Mouse (Mus musculus): ENCODE data around the gene Fahd1.
A peak's percentile ranks its signal among the peaks of the same experiment; 100 is the strongest.

Gene Fahd1

DNA sequence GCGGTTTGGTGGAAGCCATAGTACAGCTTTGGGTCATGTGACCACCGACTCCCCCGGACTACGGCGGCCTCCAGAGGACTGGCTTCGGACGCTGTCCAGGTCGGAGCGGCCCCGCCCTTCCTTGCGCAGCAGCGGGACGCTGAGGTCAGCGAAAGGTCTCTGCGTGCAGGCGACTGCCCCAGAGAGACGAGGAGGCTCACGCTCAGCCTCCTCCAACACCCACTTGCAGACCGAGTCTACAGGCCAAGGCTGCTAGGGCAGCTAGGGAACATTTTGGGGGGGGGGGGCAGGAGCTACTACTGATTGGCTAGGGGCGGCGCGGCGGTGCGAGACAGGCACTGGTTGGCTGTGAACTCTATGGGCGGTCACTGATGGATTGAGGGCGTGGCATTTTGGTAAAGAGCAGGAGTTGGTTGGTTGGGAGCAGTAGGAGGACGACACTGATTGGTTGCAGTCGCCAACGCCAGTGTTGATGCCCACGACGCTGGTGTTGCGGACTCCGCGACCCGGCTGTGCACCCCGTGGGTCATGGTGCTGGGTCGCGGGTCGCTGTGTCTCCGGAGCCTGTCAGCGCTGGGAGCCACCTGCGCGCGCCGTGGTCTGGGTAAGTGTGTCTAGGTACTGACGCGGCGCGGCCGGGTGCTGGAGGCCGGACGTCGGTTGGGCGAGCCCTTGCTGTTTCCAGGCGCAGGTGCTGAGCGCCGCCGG, at the start of gene Fahd1:
Gene Fahd1 (minus strand): TSS at position 300 of the 708 bp plus-strand sequence.
- DNase-seq (ENCODE audit: low spot score) = peak; percentile 97

DNA sequence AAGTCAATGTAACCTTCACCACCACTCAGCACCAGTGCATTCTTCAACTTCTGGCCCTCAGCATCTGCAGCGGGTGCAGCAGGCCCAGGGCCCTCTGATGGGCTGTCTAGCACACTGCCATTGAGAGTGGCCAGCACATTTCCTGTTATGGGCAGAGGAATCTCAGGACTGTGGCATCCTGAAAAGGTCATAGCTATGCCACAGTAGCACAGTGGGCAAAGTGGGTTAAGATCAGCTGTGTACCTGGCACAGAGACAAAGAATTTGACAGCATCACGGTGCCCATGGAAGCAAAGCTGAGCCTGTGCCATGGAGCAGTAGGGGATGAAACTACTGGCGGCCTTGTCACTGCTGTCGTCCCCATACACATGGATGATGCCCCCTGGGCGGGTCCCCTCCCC, 49.0 kb upstream of the Fahd1 start:
- no peak for DNase-seq (ENCODE audit: low spot score)

DNA sequence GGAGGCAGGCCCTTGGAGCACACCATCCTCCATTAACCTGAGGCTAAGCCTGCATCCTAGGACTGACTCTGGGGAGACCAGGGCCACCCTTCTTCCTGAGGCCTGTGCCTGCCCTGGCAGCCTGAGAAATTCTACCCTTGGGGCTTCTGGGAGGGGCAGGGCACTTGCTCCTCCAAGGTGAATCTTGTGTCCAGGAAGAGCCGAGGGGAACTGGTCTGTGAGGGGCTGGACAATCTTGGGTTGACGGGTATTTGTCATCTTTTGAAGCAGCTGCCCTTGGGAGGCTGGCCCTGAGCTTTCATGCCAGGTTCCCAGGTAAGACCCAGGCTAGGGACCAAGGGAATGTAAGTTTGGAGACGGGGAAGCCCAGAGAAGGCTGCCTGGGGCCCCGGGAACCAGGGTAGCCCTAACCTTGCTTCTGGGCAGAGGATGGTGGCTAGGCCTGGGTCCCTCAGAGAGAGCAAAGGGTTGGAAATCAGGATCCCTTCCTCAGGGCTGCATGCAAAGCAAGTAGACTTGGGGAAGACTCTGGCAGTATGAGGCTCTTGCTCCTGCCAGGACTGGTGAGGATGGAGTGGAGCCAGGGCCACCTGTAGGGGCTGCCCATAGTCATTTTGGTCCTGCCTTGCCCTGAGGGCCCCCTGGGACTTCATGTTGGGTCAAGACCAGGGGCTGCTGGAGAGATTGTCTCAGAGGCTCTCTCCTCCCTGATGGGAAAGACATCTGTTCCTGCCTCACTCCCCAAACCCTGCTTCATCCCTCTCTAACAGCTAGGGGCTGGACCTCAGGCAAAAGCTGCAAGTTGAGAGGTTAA, 48.1 kb upstream of the Fahd1 start:
- no peak for DNase-seq (ENCODE audit: low spot score)

DNA sequence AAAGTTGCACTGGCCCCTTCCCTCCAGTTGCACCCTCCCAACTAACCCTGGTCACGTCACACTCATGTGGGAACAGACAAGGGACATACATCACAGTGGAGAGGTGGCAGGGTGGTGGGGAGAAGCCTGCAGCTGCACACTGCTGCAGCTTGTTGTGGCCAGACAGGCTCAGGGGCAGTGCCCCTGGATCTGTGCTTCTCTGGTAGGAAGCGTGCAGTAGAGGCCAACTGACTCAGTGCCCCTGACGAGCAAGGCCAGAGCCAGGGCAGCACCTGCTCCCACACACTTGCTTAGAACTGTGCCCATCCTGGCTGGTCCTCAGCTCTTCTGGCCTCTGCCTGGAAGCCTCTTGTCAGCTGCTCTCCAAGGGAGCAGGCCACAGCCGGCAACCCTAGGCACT, 47.4 kb upstream of the Fahd1 start:
- DNase-seq (ENCODE audit: low spot score) = no peak

DNA sequence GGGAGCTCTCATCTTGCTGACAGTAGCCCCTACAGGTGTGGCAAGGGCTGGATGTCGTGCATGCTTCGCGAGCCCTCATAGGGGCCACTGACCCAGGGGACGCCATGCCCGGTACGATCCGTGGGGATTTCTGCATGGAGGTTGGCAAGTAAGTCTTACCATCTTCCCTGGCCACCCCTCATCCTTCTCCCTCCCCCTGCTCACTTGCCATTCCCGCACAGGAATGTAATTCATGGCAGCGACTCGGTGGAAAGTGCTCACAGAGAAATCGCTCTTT, 46.8 kb upstream of the Fahd1 start:
- no peak for DNase-seq (ENCODE audit: low spot score)

DNA sequence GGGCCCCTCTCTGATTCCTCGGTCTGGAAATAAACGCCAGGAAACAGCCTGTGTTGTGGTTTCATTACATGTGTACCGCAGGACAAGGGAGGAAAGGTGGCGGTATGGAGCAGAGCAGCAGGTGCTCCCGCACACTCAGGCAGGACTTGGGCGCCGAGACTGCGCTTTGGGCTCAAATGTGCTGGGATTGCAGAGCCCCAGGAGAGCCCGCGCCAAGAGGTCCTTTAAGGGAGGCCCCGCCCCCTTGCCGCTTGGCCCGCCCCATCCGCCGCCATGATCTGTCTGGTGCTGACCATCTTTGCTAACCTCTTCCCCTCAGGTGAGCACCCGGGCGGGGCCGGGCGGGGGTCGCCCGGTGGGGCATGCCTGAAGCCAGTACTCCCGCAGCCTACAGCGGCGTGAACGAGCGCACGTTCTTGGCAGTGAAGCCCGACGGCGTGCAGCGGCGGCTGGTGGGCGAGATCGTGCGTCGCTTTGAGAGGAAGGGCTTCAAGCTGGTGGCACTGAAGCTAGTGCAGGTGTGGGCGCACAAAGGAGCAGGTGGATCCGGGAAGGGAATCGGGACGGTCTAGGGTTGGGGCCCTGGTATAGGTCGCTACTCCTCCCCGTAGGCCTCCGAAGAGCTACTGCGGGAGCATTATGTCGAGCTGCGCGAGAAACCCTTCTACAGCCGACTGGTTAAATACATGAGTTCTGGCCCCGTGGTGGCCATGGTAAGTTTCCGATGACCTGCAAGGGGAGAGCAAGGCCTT, 46.3 kb upstream of the Fahd1 start, which contains the start of gene Nme3:
Gene Nme3 (plus strand): TSS at position 260 of the 752 bp plus-strand sequence.
- DNase-seq (ENCODE audit: low spot score) = peak; percentile 83

DNA sequence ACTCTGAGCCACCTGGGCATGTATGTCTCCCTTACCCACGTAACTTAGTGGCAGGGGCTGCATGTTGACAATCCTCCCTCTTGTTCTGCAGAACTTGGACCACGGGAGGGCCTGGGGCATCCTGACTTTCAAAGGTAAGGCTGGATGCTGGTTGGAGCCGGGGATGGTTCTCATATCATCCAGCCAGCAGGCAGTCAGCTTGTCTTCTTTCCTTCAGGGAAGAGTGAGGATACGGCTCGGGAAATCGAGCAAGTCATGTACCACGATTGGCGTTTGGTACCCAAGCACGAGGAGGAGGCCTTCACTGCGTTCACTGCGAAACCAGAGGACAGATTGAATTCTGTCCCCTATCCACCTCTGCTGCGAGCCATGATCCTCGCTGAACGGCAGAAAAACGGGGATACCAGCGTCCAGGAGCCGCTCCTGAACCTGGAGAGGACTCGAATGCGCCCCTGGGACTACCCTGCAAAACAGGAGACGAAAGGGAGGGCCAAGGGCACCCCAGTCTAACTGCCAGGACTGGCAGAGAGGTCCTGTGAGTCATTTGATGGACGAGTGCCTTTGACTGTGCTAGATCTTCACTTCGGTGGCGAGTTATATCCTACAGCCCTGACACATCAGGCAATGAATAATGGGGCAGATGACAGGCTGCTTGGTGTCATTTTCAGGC, 45.5 kb upstream of the Fahd1 start:
- DNase-seq (ENCODE audit: low spot score) = no peak

DNA sequence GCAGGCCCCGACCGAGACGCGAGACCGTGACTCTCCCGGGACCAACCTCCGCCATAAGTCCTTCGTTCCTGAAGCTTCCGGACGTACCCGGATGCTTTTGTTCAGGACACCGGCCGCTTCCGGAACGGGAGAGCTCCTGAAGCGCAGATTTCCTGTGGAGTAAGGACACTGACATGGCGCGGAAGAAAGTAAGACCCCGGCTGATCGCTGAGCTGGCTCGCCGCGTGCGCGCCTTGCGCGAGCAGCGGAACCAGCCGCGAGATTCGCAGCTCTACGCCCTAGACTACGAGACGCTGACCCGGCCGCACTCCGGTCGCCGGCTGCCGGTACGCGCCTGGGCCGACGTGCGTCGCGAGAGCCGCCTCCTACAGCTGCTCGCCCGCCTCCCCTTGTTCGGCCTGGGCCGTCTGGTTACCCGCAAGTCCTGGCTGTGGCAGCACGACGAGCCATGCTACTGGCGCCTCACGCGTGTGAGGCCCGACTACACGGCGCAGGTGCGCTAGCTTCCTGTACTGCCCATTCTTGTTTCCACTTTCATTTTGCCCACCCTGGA, 44.9 kb upstream of the Fahd1 start, which contains the start of the genes Eme2 and Mrps34:
Gene Eme2 (minus strand): TSS at position 93 of the 553 bp plus-strand sequence.
Gene Mrps34 (plus strand): TSS at position 122 of the 553 bp plus-strand sequence.
- DNase-seq (ENCODE audit: low spot score) = peak; percentile 93

DNA sequence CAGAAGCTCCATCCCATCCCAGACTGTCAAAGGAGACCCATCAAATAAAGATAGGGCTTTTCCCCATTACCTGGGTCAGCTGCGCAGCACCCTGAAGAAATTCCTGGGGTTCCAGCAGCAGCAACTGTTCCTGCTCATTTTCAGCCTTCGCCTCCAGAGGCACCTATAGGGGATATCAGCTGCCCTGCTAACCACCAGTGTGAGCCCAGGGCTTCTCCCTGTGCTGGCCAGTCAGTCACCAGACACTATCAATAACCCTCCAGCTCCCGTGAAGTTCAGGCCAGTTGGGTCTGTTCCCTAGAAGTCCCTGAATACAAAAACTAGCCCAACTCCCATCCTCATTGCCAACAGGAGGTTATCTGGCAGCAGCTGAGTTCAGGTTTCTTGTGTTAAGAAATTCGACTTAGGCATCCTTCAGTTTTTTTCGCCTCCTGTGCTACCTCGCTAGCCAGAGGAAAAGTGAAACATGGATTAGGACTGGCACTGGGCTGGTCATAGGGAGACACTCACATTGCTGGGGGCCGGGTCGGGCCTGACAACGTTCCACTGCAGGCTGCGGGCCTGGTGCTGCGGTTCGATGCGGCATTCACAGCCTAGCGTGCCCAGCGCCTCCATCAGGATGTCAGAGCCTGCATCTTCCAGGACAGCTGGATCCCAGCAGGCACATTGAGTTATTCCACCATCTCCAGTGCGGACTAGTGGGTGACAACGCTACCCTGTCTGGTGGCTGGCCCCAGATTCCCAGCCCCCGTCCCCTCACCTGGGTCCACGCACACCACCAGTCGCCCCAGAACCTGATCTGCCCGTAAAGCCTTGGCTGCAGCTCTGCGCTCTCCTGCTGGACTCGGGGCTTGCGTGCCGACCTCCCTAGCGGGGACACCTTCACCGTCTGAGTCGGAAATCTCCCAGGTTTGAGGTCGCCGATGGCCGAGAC, 44.2 kb upstream of the Fahd1 start:
- DNase-seq (ENCODE audit: low spot score) = peak; percentile 50

DNA sequence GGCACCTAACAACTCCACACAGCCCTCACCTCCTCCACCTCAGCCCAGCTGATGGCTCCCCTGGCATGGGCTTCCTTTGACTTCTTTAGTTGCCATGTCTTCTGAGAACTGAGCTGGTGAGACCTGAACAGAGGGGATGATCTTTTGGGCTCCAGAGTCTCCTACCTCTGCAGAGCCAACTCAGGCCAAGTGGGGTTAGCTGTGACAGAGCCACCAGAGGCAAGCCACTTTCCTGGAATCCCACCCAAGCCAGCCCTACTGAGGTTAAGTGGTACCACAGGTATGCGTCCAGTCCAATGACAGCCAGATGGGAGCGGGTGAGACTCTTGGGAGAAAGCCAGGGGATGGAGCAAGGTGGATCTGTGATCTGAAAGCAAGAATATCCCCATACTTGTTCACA, 43.1 kb upstream of the Fahd1 start:
- no peak for DNase-seq (ENCODE audit: low spot score)

DNA sequence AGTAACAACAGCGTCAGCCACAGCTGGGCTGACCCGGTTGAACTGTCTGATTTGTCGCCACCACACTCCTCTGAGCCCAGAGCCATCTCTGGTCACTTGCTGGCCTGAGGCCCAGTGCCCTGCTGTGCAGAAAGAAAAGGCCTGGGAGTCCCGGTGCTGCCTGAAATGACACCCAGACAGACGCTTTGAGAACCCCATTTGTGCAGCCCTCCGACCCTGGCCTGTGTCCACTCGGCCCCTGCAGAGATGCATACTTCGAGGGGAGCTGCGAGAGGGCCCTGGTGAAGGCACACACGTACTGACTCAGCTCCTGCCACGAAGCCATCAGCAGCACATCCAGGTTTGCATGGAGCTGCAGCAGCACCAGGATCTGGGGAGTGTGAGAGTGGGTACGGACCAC, 42.6 kb upstream of the Fahd1 start:
- DNase-seq (ENCODE audit: low spot score) = no peak

DNA sequence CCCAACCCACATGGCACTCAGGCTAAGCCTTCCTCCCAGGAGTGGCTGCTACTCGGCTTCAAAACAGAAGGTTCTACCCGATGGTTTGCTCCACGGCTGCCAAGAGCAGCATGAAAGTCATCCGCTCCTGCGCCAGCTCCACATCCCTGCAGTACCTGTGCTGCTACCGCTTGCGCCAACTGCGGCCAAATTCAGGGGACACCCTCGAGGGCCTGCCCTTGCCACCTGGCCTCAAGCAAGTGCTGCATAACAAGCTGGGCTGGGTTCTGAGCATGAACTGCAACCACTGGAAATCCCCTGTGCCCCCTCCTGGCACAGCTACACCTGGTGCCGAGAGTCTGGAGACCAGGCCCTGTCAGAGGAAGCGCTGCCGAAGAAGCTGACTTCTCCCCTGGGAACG, 41.2 kb upstream of the Fahd1 start:
- no peak for DNase-seq (ENCODE audit: low spot score)

DNA sequence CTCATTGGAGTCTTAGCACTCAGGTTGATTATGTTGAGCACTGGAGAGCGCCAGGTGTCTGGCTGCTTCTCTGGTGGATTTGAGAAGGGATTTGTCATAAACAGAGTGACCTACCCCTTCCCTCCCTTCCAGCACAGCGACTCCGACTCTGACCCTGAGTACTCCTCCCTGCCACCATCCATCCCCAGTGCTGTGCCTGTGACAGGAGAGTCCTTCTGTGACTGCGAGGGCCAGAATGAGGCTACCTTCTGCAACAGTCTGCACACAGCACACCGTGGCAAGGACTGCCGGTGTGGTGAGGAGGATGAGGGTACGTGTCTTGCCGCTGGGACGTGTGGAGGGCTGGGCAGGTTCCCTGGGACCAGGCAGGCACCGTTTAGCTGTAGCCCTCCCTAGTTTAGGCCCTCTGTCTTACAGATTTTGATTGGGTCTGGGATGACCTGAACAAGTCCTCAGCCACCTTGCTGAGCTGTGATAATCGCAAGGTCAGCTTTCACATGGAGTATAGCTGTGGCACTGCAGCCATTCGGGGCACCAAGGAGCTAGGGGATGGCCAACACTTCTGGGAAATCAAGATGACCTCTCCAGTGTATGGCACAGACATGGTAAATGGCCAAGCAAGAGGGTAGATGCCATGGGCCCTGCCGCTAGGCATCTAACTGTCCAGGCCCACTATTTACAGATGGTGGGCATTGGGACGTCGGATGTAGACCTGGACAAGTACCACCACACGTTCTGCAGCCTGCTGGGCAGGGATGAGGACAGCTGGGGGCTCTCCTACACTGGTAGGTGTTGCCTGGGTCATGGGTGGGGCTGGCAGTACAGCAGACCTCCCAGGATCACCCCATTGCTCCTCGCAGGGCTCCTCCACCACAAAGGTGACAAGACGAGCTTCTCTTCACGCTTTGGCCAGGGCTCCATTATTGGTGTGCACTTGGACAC, 40.3 kb upstream of the Fahd1 start:
- DNase-seq (ENCODE audit: low spot score) = no peak

DNA sequence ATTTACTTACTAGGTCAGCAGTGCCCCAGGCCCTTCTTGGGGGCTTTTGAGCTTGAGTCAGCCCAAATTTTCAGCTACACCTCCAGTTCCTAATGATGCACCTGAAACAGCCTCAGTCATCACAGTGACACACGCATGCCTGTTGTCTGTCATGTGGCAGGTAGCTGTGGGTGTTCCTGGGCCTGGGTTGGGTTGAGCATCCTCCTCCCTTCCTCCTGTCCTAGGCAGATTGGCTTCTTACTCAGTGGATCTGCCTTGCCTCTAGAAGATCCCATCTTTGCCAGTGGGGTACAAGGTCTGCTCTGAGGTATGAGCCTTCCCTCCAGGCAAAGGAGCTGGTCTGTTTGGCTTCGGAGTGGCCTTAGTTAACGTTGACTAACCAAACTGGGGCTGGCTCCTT, 38.7 kb upstream of the Fahd1 start:
- no peak for DNase-seq (ENCODE audit: low spot score)

DNA sequence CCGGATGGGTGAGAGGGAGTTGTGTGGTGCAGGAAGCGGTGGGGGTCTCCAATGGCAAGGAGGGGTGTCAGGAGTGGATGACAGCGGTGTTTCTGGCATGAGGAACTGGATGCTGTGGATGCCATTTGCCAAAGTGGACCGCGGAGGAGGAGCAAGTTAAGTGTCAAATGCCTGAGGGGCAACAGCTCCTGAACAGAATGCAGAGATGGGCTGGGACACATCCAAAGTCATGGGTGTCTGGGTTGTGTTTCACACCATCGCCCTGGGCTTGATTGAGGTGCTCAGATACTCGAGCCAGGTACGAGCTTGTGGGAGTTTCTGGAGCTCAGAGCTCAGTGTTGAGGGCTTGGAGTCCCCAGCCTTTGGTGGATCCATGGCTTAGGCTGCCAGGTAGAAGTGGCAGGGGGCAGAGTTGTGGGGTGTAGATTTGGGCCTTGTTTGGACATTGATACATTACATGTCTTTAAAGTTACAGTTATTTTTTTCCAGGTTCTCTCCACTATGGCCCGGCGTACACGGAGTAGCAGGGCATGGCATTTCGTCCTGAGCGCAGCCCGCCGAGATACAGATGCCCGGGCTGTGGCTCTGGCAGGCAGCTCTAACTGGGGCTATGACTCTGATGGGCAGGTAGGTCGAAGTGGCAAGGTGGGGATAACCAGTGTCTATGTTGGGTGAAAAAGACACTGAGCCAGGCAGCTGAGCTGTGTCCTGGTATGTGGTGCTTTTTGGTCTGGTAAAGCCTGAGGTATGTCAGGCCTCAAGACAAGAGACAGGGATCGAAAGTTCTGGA, 37.3 kb upstream of the Fahd1 start:
- peak; percentile 41 for DNase-seq (ENCODE audit: low spot score)

DNA sequence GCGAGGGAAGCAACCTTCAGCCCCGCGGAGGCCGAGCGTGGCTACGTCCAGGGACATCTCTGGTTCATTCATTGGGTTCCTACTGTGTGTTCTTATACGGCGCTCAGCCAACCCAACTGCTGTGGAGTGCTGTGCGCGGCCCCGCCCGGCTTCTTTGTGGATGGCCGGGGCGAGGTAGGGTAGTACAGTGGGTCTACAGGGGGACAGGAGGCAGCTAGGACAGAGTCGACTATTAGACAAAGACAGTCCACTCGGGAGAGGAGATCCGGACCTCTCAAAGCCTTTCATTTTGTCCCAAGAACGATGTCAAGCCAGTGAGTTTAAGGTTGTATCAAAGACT, 36.7 kb upstream of the Fahd1 start:
- no peak for DNase-seq (ENCODE audit: low spot score)

DNA sequence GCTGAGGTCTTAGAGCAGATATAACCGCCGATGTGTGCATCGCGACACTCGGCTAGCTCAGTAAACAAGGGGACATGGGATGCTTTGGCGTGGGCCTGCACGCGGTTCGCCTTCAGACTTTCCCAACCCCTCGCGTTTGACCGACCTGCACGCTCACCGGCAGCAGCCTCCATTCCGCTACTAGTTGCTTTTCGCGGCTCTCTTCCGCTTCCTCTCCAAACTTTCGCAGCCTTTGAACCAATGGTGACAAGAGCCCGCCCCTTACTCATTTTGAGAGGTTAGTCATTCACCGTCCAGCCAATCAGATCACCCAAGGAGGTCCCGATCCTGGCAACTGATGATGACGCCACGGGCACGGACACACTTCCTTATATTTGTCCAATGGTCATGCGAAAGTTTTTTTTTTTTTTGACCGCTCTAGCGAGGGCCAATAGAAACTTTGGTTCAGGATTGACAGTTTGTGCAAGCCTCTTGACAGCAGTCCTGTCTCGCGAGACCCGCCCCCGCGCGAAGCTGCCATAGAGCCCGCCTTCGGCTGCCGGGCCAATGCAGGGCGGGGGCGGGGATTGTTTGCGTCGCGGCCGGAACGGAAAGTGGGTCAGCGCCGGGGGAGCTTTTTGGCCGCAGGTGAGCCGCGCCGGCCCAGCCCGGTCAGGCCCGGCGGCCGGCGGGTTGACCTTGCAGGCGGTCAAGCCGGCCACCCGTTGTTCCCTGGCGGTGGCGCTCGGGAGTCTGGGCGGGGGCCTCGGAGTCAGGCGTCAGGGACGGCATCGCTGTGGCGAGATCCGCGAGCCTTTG, 36.2 kb upstream of the Fahd1 start, which contains the start of the genes Nubp2 and Spsb3:
Gene Nubp2 (minus strand): TSS at position 216 of the 798 bp plus-strand sequence.
Gene Spsb3 (plus strand): TSS at position 510 of the 798 bp plus-strand sequence.
- peak; percentile 99 for DNase-seq (ENCODE audit: low spot score)
